Mouse (Mus musculus) leukemia stem cell, adult 10-12 weeks (primary cell): ENCODE measurements around the gene Sprr2a2. TPM values are rescaled to one million over a fixed set of nuclear protein-coding genes. Genes with fewer than 3 reads are reported as not detected.

ENCODE experiments used
- polyA plus RNA-seq: library from polyadenylated mRNA; stranded (reverse); fragments of >175 nt; gene quantifications from 2 replicates; pipeline ENCODE4 v1.2.3, GENCODE M21; 2012; ENCODE audit warnings: low replicate concordance

Sprr2a2 gene
- polyA plus RNA-seq: not detected in 2 replicates

DNA sequence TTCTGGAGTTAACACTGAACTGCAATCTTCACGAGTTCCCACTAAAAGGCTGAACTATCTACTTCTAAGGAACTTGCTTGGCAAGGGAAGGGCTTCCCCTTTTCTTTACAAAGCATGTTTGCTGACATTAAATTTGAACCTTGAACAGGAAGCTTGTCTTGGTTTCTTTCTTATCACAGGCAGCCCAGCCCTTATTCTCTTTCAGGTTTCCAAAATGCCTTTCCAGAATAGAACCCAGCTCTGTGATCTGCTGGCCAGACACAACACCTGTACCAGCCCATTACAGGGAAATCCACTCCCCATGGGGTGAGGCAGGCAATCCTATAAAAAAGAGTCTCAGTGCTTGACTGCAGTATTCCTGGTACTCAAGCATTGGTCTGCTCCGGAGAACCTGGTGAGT lies at the start of gene Sprr2a2, which contains the start of gene Sprr2a1:
Gene Sprr2a2, plus strand, starts transcription at position 352 of the 400 bp plus-strand sequence.
Gene Sprr2a1, plus strand, starts transcription at position 231 of the 400 bp plus-strand sequence.

DNA sequence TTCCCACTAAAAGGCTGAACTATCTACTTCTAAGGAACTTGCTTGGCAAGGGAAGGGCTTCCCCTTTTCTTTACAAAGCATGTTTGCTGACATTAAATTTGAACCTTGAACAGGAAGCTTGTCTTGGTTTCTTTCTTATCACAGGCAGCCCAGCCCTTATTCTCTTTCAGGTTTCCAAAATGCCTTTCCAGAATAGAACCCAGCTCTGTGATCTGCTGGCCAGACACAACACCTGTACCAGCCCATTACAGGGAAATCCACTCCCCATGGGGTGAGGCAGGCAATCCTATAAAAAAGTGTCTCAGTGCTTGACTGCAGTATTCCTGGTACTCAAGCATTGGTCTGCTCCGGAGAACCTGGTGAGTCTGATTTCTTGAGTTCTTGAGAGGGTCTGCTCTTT lies 69.4 kb downstream of the Sprr2a2 start, which contains the start of gene Sprr2a3:
Gene Sprr2a3, plus strand, starts transcription at position 317 of the 400 bp plus-strand sequence.

Other genes starting within 250 kb of the Sprr2a2 start
- gene Pglyrp3, start 201.3 kb upstream of the Sprr2a2 start, polyA plus RNA-seq: not detected in 2 replicates
- gene Lor, start 132.8 kb upstream of the Sprr2a2 start, polyA plus RNA-seq: not detected in 2 replicates
- not detected in 2 replicates for gene Prr9, start 92.0 kb upstream of the Sprr2a2 start, polyA plus RNA-seq
- gene Lelp1, start 73.2 kb upstream of the Sprr2a2 start, polyA plus RNA-seq: not detected in 2 replicates
- not detected in 2 replicates for gene Sprr2a1, start 121 bp upstream of the Sprr2a2 start, polyA plus RNA-seq
- gene Sprr2a3, start 69.5 kb downstream of the Sprr2a2 start, polyA plus RNA-seq: not detected in 2 replicates
- gene Sprr2b, start 100.7 kb downstream of the Sprr2a2 start, polyA plus RNA-seq: not detected in 2 replicates
- not detected in 2 replicates for gene Sprr2d, start 123.2 kb downstream of the Sprr2a2 start, polyA plus RNA-seq
- not detected in 2 replicates for gene Sprr2e, start 136.2 kb downstream of the Sprr2a2 start, polyA plus RNA-seq
- not detected in 2 replicates for gene Sprr2f, start 149.3 kb downstream of the Sprr2a2 start, polyA plus RNA-seq
- gene Sprr2h, start 169.8 kb downstream of the Sprr2a2 start, polyA plus RNA-seq: not detected in 2 replicates
- gene Sprr2i, start 192.1 kb downstream of the Sprr2a2 start, polyA plus RNA-seq: not detected in 2 replicates
- gene Sprr2j-ps, start 202.2 kb downstream of the Sprr2a2 start, polyA plus RNA-seq: not detected in 2 replicates
- 16.3 and 26.7 TPM in 2 replicates for gene Gm9774, start 213.5 kb downstream of the Sprr2a2 start, polyA plus RNA-seq
- not detected in 2 replicates for gene Sprr2k, start 216.7 kb downstream of the Sprr2a2 start, polyA plus RNA-seq
- not detected in 2 replicates for gene Sprr1b, start 222.9 kb downstream of the Sprr2a2 start, polyA plus RNA-seq
- gene Sprr3, start 242.8 kb downstream of the Sprr2a2 start, polyA plus RNA-seq: not detected in 2 replicates